Mouse (Mus musculus) erythroblast, embryonic 14.5 days (primary cell): ENCODE data around the gene Capn15.

Experiments used
- GATA1 ChIP-seq: IDR thresholded peaks from 2 replicates; pipeline ENCODE4 v1.6.1; 2012; ENCODE audit warnings: low read length, inconsistent platforms, mixed read lengths
- TAL1 ChIP-seq: IDR thresholded peaks from 3 replicates; pipeline ENCODE4 v1.6.1; 2012; ENCODE audit warnings: low read length, inconsistent platforms, mixed read lengths

DNA sequence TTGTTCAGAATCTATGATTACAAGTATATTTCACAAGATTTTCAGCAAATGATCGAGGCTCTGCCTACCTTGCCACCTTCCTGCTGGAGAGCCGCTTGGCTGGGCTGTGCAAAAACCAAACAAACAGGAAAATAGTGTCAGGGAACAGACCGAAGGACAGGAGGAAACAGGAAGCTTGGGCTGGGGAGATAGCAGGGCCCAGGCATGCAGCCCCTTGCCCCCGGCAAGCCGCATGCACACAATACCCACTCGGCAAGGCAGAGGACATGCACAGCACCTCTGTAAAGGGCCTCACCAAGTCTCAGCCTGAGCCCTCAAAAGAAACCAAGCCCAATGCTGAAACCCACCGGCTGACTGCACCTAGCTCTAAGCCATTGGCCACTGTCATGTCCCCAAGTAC is 23.2 kb upstream of the Capn15 start:
- TF ChIP-seq GATA1: no peak
- TF ChIP-seq TAL1: no peak
